Mouse (Mus musculus): ENCODE measurements around the gene Col4a2.

The Col4a2 gene

GRCm38 (mm10) chr8:11296282-11296943 is 16.2 kb upstream of the Col4a2 start:
- no peak for DNase-seq (ENCODE audit: low spot score in 2 of 2)

GRCm38 (mm10) chr8:11297141-11297838 is 15.3 kb upstream of the Col4a2 start:
- DNase-seq (ENCODE audit: low spot score in 2 of 2) = no peak

GRCm38 (mm10) chr8:11298531-11299316 is 13.9 kb upstream of the Col4a2 start:
- no peak for DNase-seq (ENCODE audit: low spot score in 2 of 2)

- DNase-seq (ENCODE audit: low spot score in 2 of 2) = no peak
Observed at GRCm38 (mm10) chr8:11299317-11299602, 13.3 kb upstream of the Col4a2 start.

- no peak for DNase-seq (ENCODE audit: low spot score in 2 of 2)
Observed at GRCm38 (mm10) chr8:11300436-11300835, 12.2 kb upstream of the Col4a2 start.

GRCm38 (mm10) chr8:11304027-11304601 is 8.5 kb upstream of the Col4a2 start:
- no peak for DNase-seq (ENCODE audit: low spot score in 2 of 2)

GRCm38 (mm10) chr8:11305539-11305938 is 7.1 kb upstream of the Col4a2 start:
- DNase-seq (ENCODE audit: low spot score in 2 of 2) = no peak

- DNase-seq (ENCODE audit: low spot score in 2 of 2) = no peak
Observed at GRCm38 (mm10) chr8:11307451-11307850, 5.2 kb upstream of the Col4a2 start.

GRCm38 (mm10) chr8:11308570-11308998 is 4.0 kb upstream of the Col4a2 start:
- DNase-seq (ENCODE audit: low spot score in 2 of 2) = no peak

GRCm38 (mm10) chr8:11309226-11309625 is 3.4 kb upstream of the Col4a2 start:
- no peak for DNase-seq (ENCODE audit: low spot score in 2 of 2)

GRCm38 (mm10) chr8:11310049-11310448 is 2.6 kb upstream of the Col4a2 start:
- DNase-seq (ENCODE audit: low spot score in 2 of 2) = no peak

- no peak for DNase-seq (ENCODE audit: low spot score in 2 of 2)
Observed at GRCm38 (mm10) chr8:11311681-11312348, 790 bp upstream of the Col4a2 start.

GRCm38 (mm10) chr8:11313176-11314111 is 839 bp downstream of the Col4a2 start:
- DNase-seq (ENCODE audit: low spot score in 2 of 2) = no peak

GRCm38 (mm10) chr8:11314613-11315012 is 2.0 kb downstream of the Col4a2 start:
- no peak for DNase-seq (ENCODE audit: low spot score in 2 of 2)

- no peak for DNase-seq (ENCODE audit: low spot score in 2 of 2)
Observed at GRCm38 (mm10) chr8:11315179-11315943, 2.8 kb downstream of the Col4a2 start.

- no peak for DNase-seq (ENCODE audit: low spot score in 2 of 2)
Observed at GRCm38 (mm10) chr8:11316118-11316517, 3.5 kb downstream of the Col4a2 start.

- no peak for DNase-seq (ENCODE audit: low spot score in 2 of 2)
Observed at GRCm38 (mm10) chr8:11319405-11319804, 6.8 kb downstream of the Col4a2 start.

- DNase-seq (ENCODE audit: low spot score in 2 of 2) = no peak
Observed at GRCm38 (mm10) chr8:11321841-11322240, 9.2 kb downstream of the Col4a2 start.

GRCm38 (mm10) chr8:11322724-11323585 is 10.3 kb downstream of the Col4a2 start:
- DNase-seq (ENCODE audit: low spot score in 2 of 2) = no peak
